Mouse (Mus musculus) midbrain, embryonic 13.5 days (tissue): ENCODE measurements around the gene Syn3. TPM values are rescaled to one million over a fixed set of nuclear protein-coding genes. Genes with fewer than 3 reads are reported as not detected.

Experiments
- polyA plus RNA-seq: library from polyadenylated mRNA; unstranded; fragments of >200 nt; fragmentation: Nextera tagmentation; extraction: Ambion mirVana; gene quantifications from 2 replicates; pipeline ENCODE4 v1.2.1, GENCODE M21; 2015

The Syn3 gene
- polyA plus RNA-seq, 1 experiment from 2014 or later, result 13.8 TPM

Other genes starting within 250 kb of the Syn3 start
- gene Timp3, start 198.5 kb downstream of the Syn3 start, polyA plus RNA-seq, result 16.3 and 19.9 TPM in 2 replicates
- gene Hsp90b1, start 206.6 kb upstream of the Syn3 start, polyA plus RNA-seq, result 345 and 354 TPM in 2 replicates
- 2.4 and 3.5 TPM in 2 replicates for gene Ttc41, start 206.9 kb upstream of the Syn3 start, polyA plus RNA-seq